Mouse (Mus musculus): ENCODE data around the gene Vmn1r181. TPM values are rescaled to one million over a fixed set of nuclear protein-coding genes. Genes with fewer than 3 reads are reported as not detected.

Gene Vmn1r181
- not detected for polyA plus RNA-seq (2012; fragmentation: generic; extraction: Trizol)

DNA sequence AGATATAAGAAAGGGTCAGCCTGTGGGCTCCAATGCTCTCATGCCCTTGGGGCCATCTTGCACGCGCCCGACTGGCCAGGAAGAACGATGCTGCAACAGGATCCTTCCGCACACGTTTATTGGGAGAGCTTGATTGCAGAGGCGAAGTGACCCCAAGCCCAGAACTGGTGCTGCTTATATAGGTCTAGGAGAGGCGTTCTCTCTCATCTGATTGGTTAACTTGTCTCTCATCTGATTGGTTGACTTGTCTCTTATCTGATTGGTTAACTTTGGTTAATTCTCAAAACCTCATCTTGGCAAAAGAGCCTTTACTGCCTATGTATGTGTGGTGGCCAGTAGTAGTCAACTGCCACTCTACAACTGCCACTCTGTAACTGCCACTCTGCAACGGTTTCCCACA is at the start of gene Vmn1r181:
Gene Vmn1r181 (plus strand): TSS at position 301 of the 400 bp plus-strand sequence.

DNA sequence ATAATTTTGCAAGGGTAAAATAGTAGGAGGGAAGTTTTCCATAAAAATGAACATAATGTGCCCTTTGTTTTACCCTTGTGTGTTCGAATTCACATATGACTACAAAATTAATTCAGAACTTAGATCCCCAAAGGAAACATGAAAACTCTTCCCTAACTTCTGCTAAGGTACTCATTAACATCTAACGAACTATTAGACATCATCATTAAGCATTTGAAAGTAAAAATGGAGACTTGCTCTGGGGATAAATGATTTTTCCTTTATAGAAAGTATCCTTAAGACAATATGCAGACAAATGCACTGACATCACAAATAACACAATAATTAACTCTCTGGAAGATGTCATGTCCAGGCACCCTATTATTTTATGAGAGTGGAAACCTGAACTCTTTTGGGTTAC is 47.7 kb upstream of the Vmn1r181 start, which contains the start of gene Vmn1r179:
Gene Vmn1r179 (plus strand): TSS at position 301 of the 400 bp plus-strand sequence.

DNA sequence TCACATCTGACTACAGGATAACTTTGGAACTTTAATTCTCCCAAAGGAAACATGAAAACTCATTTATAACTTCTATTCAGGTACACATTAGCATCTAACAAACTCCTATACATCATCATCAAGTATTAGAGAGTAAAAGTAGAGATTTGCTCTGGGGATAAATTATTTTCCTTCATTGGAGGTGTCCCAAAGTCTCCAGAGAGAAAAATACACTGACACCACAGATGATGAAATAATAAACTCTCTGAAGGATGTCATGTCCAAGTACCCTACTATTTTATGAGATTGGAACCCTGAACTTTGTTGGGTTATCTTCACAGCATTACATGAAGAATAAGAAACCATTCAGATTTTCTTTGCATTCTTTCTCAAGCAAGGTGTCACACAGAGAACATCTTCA is 24.1 kb upstream of the Vmn1r181 start, which contains the start of gene Vmn1r180:
Gene Vmn1r180 (plus strand): TSS at position 301 of the 400 bp plus-strand sequence.

DNA sequence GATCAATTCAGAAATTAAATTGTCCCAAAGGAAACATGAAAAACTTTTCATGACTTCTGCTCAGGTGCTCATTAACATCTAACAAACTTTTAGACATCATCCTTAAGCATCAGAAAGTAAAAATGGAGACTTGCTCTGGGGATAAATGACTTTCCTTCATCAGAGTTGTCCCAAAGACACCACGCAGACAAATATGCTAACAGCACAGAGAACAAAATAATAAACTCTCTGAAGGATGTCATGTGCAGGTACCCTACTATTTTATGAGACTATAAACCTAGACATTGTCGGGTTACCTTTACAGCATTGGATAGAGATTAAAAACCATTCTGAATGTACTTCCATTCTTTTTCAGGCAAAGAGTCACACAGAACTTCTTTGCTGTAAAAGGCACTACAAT is 27.0 kb downstream of the Vmn1r181 start, which contains the start of gene V1rd19:
Gene V1rd19 (plus strand): TSS at position 301 of the 400 bp plus-strand sequence.

Other genes with a start within 250 kb of the Vmn1r181 start
- not detected for gene Vmn1r174, start 222.3 kb upstream of the Vmn1r181 start, polyA plus RNA-seq (2012; fragmentation: generic; extraction: Trizol)
- not detected for gene Vmn1r175, start 164.0 kb upstream of the Vmn1r181 start, polyA plus RNA-seq (2012; fragmentation: generic; extraction: Trizol)
- gene Vmn1r176, start 137.2 kb upstream of the Vmn1r181 start, polyA plus RNA-seq (2012; fragmentation: generic; extraction: Trizol): not detected
- gene Vmn1r177, start 108.2 kb upstream of the Vmn1r181 start, polyA plus RNA-seq (2012; fragmentation: generic; extraction: Trizol): not detected
- gene Vmn1r178, start 82.6 kb upstream of the Vmn1r181 start, polyA plus RNA-seq (2012; fragmentation: generic; extraction: Trizol): not detected
- gene Vmn1r179, start 47.6 kb upstream of the Vmn1r181 start, polyA plus RNA-seq (2012; fragmentation: generic; extraction: Trizol): not detected
- gene Vmn1r180, start 24.0 kb upstream of the Vmn1r181 start, polyA plus RNA-seq (2012; fragmentation: generic; extraction: Trizol): not detected
- gene V1rd19, start 27.1 kb downstream of the Vmn1r181 start, polyA plus RNA-seq (2012; fragmentation: generic; extraction: Trizol): not detected
- gene Vmn1r183, start 78.6 kb downstream of the Vmn1r181 start, polyA plus RNA-seq (2012; fragmentation: generic; extraction: Trizol): not detected
- gene Zfp180, start 107.3 kb downstream of the Vmn1r181 start, polyA plus RNA-seq (2012; fragmentation: generic; extraction: Trizol): 1 to 10 TPM in 1 of 2 experiments, under 1 TPM in 1; 0.62 to 5.6 TPM
- 1 to 10 TPM in 1 of 2 experiments, under 1 TPM in 1; 0.08 to 2.1 TPM for gene Zfp112, start 137.7 kb downstream of the Vmn1r181 start, polyA plus RNA-seq (2012; fragmentation: generic; extraction: Trizol)
- 1 to 10 TPM; 1.0 to 3.9 TPM for gene Zfp235, start 159.6 kb downstream of the Vmn1r181 start, polyA plus RNA-seq (2012; fragmentation: generic; extraction: Trizol)
- gene Zfp114, start 200.4 kb downstream of the Vmn1r181 start, polyA plus RNA-seq (2012; fragmentation: generic; extraction: Trizol): under 1 TPM in 1 of 2 experiments, not detected in 1; 0.01 TPM
- 1 to 10 TPM in 1 of 2 experiments, under 1 TPM in 1; 0.41 to 1.6 TPM for gene Zfp111, start 236.8 kb downstream of the Vmn1r181 start, polyA plus RNA-seq (2012; fragmentation: generic; extraction: Trizol)

All from C3H10T1/2 (cell line).